Mouse (Mus musculus) forebrain, embryonic 10.5 days (tissue): ENCODE results near the gene Fcrlb. TPM values are rescaled to one million over a fixed set of nuclear protein-coding genes. Genes with fewer than 3 reads are reported as not detected.

ENCODE experiments used
- DNase-seq: peaks from one replicate; pipeline ENCODE4 v3.0.0-alpha.2; 2017; ENCODE audit warnings: low spot score; ENCODE audit errors: extremely low spot score
- H3K27ac ChIP-seq: fragments of 300-500 bp; sonication (generic); 2 replicates; pipeline ENCODE4 v1.5.1; 2016; ENCODE audit warnings: mild to moderate bottlenecking
- H3K27me3 ChIP-seq: fragments of 300-500 bp; sonication (generic); 2 replicates; pipeline ENCODE4 v1.6.1; 2016; ENCODE audit warnings: mild to moderate bottlenecking; ENCODE audit not compliant: poor library complexity, severe bottlenecking
- H3K36me3 ChIP-seq: fragments of 300-500 bp; sonication (generic); replicated peaks from 2 replicates; pipeline ENCODE4 v1.6.1; 2016; ENCODE audit warnings: mild to moderate bottlenecking, moderate library complexity
- H3K4me1 ChIP-seq: fragments of 300-500 bp; sonication (generic); 2 replicates; pipeline ENCODE4 v1.6.1; 2016
- H3K4me3 ChIP-seq: fragments of 300-500 bp; sonication (generic); 2 replicates; pipeline ENCODE4 v1.5.1; 2016; ENCODE audit warnings: mild to moderate bottlenecking, moderate library complexity
- H3K9me3 ChIP-seq: fragments of 300-500 bp; sonication (generic); 2 replicates; pipeline ENCODE4 v1.6.1; 2016; ENCODE audit warnings: mild to moderate bottlenecking, moderate library complexity
- WGBS: fragments of 180-500 bp; shearing (Covaris S2); methylation state at CpG from one replicate; pipeline ENCODE4 v1.1.7; 2016; 5-methylcytosine and 5-hydroxymethylcytosine counted together
- polyA plus RNA-seq: library from polyadenylated mRNA; unstranded; fragments of >200 nt; fragmentation: Nextera tagmentation; extraction: Ambion mirVana; gene quantifications from 2 replicates; pipeline ENCODE4 v1.2.1, GENCODE M21; 2016

Gene Fcrlb
- polyA plus RNA-seq, 1 experiment from 2014 or later: not detected

DNA sequence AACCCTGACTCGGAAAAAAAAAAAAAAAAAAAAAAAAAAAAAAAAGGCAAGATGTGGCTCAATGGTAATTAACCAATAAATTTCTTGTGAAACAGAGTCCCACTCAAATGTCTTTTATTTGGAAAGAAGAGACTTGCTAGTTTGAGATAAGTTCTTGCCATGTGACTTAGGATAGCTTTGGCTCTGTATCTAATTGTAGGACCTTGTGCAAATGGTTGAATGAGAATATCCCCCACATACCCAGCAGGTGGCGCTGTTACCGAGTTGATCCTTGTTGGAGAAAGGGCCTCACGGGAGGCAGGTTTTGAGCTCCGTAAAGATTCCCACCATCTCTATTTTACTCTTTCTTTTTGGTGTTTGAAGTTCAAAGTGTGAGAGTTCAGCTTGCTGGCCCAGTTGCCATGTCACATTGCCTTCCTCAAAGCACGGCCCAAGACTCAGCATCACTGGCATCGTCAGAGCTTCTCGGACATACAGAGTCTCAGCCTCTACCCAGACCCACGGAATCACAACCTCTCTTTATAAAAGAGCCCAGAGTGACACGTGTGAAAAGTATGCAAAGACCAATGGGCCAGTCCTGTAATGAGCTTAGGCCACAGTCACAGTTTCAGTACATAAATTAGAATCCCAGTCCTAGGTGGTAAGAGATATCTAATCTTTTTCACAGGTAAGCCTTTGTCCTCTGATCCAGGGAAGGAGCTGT lies 11.1 kb downstream of the Fcrlb start:
- Histone ChIP-seq H3K36me3 (no peaks in the 10 kb centered on the region), H3K9me3 (no peaks in the 10 kb centered on the region), H3K4me3 (peak overlapping the region; percentile 31), H3K27me3 (peaks cover 49% of the 10 kb centered on the region), H3K4me1 (no peaks in the 10 kb centered on the region), H3K27ac (no peak overlapping the region)
- WGBS: 36% methylated on average over 10 of the region's 10 CpGs
- DNase-seq: peak; percentile 82

- Histone ChIP-seq H3K27ac (no peak overlapping the region), H3K36me3 (no peaks in the 10 kb centered on the region), H3K4me1 (no peaks in the 10 kb centered on the region), H3K9me3 (no peaks in the 10 kb centered on the region), H3K27me3 (peaks cover 41% of the 10 kb centered on the region), H3K4me3 (no peak overlapping the region)
- 44% methylated on average over 10 of the region's 10 CpGs for WGBS
- DNase-seq: no peak
These were observed 11.8 kb downstream of the Fcrlb start for GRCm38 (mm10) chr1:170900799-170901467.

- Histone ChIP-seq H3K27me3 (peaks cover 18% of the 10 kb centered on the region), H3K27ac (no peak overlapping the region), H3K4me1 (no peaks in the 10 kb centered on the region), H3K9me3 (no peaks in the 10 kb centered on the region), H3K4me3 (no peak overlapping the region), H3K36me3 (no peaks in the 10 kb centered on the region)
- no peak for DNase-seq
- WGBS: 82% methylated on average over 16 of the region's 16 CpGs
These were observed 14.2 kb downstream of the Fcrlb start for GRCm38 (mm10) chr1:170898413-170899075.

- Histone ChIP-seq H3K4me1 (no peaks in the 10 kb centered on the region), H3K4me3 (no peak overlapping the region), H3K36me3 (no peaks in the 10 kb centered on the region), H3K27me3 (peaks cover under 1% of the 10 kb centered on the region; the same call in 1 of the 2 replicates), H3K9me3 (no peaks in the 10 kb centered on the region), H3K27ac (no peak overlapping the region)
- WGBS: 88% methylated on average over 5 of the region's 5 CpGs
- no peak for DNase-seq
These were observed 16.0 kb downstream of the Fcrlb start for GRCm38 (mm10) chr1:170896651-170897281.

DNA sequence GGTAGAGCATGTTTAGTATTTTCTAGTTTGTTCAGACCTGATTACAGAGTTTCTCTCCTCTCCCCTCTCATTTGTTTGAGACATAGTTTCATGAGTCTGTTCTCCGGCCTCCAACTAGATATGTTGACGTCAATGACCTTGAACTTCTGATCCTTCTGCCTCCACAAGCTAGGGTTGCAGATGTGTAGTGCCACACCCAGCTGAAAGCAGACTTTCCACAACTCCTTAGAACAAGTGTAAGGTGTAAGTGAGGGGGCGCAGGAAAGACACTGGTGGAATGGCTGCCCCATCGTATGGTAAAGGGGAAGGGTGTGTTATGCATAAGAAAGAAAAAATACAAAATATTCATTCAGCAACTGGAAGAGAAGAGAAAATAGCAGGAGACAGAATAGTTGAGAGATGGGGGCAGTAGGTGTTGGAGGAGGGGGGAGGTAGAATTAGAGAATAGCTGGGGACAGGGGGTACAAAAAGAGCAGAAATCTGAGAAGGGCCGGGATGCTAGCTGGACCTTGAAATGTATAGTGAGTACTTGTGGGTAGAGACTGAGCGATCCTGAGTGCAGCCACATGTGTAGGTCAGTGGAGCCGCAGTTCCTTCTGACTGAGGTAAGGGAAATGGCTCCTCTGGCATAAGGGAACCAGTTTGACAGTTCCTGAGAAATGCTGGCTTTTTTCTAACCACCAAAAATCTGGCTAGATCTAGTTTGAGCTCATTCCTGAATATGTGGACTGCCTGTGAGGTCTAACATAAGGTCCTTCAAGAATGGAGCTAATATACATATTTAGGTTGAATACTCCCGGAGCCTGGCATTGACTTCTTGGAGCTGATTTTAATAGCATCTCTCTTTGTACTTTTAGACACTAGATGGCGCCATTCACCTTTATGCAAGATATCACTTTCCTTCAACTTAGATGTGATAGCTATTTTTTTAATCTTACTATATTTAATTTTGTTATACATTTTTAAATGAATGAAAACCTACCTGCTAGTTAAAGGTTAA lies 17.8 kb downstream of the Fcrlb start:
- no peak overlapping the region for H3K27ac ChIP-seq
- no peak for DNase-seq
- no peaks in the 10 kb centered on the region for H3K27me3 ChIP-seq
- H3K4me1 ChIP-seq: no peaks in the 10 kb centered on the region
- 65% methylated on average over 9 of the region's 9 CpGs for WGBS
- no peak overlapping the region for H3K4me3 ChIP-seq
- H3K36me3 ChIP-seq: no peaks in the 10 kb centered on the region
- H3K9me3 ChIP-seq: no peaks in the 10 kb centered on the region

GRCm38 (mm10) chr1:170892279-170892678 lies 20.5 kb downstream of the Fcrlb start:
- H3K27me3 ChIP-seq: no peaks in the 10 kb centered on the region
- H3K4me1 ChIP-seq: peaks cover 5% of the 10 kb centered on the region; the same call in 1 of the 2 replicates
- no peak overlapping the region for H3K27ac ChIP-seq
- H3K36me3 ChIP-seq: no peaks in the 10 kb centered on the region
- H3K9me3 ChIP-seq: no peaks in the 10 kb centered on the region
- no peak for DNase-seq
- WGBS: 65% methylated on average over 1 of the region's 1 CpGs
- no peak overlapping the region for H3K4me3 ChIP-seq

DNA sequence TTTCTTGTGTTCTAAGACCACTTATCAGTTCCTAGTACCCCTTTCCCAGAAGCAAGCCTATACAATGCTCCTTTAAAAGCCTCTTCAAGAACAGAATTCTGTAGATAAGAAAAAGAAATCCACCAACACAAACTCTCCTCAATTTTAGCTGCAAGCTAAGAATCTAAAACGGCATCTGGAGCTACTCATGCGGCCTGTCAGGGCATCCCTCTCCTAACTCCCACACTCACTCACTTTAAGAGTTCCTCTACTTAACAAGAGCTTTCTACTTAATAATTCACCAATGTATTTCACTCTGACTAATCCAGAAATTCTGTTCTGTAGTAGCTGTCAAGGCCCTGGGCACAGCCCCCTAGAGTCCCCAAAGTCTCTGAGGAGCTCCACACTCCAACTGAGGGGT lies 21.1 kb downstream of the Fcrlb start:
- H3K9me3 ChIP-seq: no peaks in the 10 kb centered on the region
- no peaks in the 10 kb centered on the region for H3K27me3 ChIP-seq
- peaks cover 5% of the 10 kb centered on the region; the same call in 1 of the 2 replicates for H3K4me1 ChIP-seq
- no peak overlapping the region for H3K4me3 ChIP-seq
- no peak overlapping the region for H3K27ac ChIP-seq
- H3K36me3 ChIP-seq: no peaks in the 10 kb centered on the region
- no peak for DNase-seq
- WGBS: 86% methylated on average over 2 of the region's 2 CpGs

- H3K9me3 ChIP-seq: no peaks in the 10 kb centered on the region
- DNase-seq: no peak
- H3K4me3 ChIP-seq: no peak overlapping the region
- H3K36me3 ChIP-seq: no peaks in the 10 kb centered on the region
- H3K27me3 ChIP-seq: no peaks in the 10 kb centered on the region
- peaks cover 18% of the 10 kb centered on the region for H3K4me1 ChIP-seq
- 78% methylated on average over 4 of the region's 4 CpGs for WGBS
- H3K27ac ChIP-seq: no peak overlapping the region
These were observed 23.4 kb downstream of the Fcrlb start for GRCm38 (mm10) chr1:170889310-170889709.

GRCm38 (mm10) chr1:170886044-170886458 lies 26.7 kb downstream of the Fcrlb start:
- 57% methylated on average over 6 of the region's 6 CpGs for WGBS
- Histone ChIP-seq H3K9me3 (no peaks in the 10 kb centered on the region), H3K27me3 (no peaks in the 10 kb centered on the region), H3K4me1 (peaks cover 25% of the 10 kb centered on the region), H3K4me3 (no peak overlapping the region), H3K27ac (no peak overlapping the region), H3K36me3 (peaks cover 12% of the 10 kb centered on the region)
- DNase-seq: no peak

DNA sequence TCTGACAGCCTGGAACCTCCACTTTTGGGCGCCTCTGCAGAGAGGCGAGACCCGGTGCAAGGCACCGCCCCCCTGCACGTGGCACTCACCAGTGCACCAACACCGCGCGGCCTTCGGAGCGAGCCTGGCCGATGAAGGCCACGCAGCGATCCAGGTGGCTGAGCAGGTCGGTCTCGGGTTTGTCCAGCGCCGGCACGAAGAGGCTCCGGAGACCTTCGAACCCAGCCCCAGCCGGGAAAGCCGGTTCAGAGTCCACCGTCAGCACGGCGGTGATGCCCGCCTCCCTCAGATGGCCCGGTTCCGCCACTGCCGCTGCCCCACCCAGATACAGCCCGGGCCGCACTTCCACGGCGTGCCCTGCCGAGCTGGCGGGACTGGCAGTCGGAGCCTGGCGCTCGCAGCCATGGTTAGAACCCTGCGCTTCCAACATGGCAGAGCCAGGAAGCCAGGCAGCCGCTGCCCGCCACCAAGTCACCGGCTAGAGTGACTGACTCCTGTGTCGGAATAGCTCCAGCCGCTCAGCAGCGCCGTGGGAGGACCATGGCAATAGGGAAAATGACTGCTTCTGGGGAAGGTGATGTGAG lies 27.7 kb downstream of the Fcrlb start, which contains the start of the genes Gm26620 and Dusp12:
Gm26620 (plus strand) TSS at position 88 of the 584 bp plus-strand sequence.
Dusp12 (minus strand) TSS at position 563 of the 584 bp plus-strand sequence.
- DNase-seq: peak; percentile 84
- under 1% methylated on average over 46 of the region's 46 CpGs for whole genome bisulfite sequencing
- peak within 1 kb of the TSS; percentile 91 for H3K27ac ChIP-seq
- peaks cover 22% of the 10 kb centered on the region for H3K36me3 ChIP-seq
- no peaks in the 10 kb centered on the region for H3K9me3 ChIP-seq
- peaks cover 25% of the 10 kb centered on the region for H3K4me1 ChIP-seq
- peak within 1 kb of the TSS; percentile 77 for H3K4me3 ChIP-seq
- H3K27me3 ChIP-seq: no peaks in the 10 kb centered on the region

GRCm38 (mm10) chr1:170884390-170884789 lies 28.4 kb downstream of the Fcrlb start:
- Histone ChIP-seq H3K4me3 (peak overlapping the region; percentile 77), H3K9me3 (no peaks in the 10 kb centered on the region), H3K27me3 (no peaks in the 10 kb centered on the region), H3K36me3 (peaks cover 29% of the 10 kb centered on the region), H3K27ac (peak overlapping the region; percentile 91), H3K4me1 (peaks cover 22% of the 10 kb centered on the region)
- WGBS: 31% methylated on average over 8 of the region's 8 CpGs
- no peak for DNase-seq
